Mouse (Mus musculus) E14TG2a.4 (cell line): ENCODE results near the gene Hectd4.
A peak's percentile ranks its signal among the peaks of the same experiment; 100 is the strongest.
"Not testable (repeated sequence)": the region's sequence is repeated elsewhere in the genome, so short reads cannot be mapped to it uniquely, and the experiment has no call there.

Experiments
- H3K27me3 ChIP-seq: 2 replicates; pipeline ENCODE4 v1.6.1; 2014; ENCODE audit warnings: low read length, control low read depth; ENCODE audit not compliant: insufficient read depth
- H3K36me3 ChIP-seq: 2 replicates; pipeline ENCODE4 v1.6.1; 2014; ENCODE audit warnings: low read length, control low read depth; ENCODE audit not compliant: insufficient read depth
- H3K4me1 ChIP-seq: replicated peaks from 2 replicates; pipeline ENCODE4 v1.6.1; 2014; ENCODE audit warnings: low read depth, low read length, control low read depth
- H3K4me3 ChIP-seq: replicated peaks from 2 replicates; pipeline ENCODE4 v1.5.1; 2014; ENCODE audit warnings: mild to moderate bottlenecking, low read length
- H3K9me3 ChIP-seq: 2 replicates; pipeline ENCODE4 v1.6.1; 2014; ENCODE audit warnings: low read length, control low read depth
- CTCF ChIP-seq: conservative IDR thresholded peaks from 2 replicates; pipeline ENCODE4 v1.5.1; 2014; ENCODE audit warnings: low read length
- NANOG ChIP-seq: IDR thresholded peaks from 2 replicates; pipeline ENCODE4 v1.6.1; 2014; ENCODE audit warnings: borderline replicate concordance, low read length, mixed read lengths
- POU5F1 ChIP-seq: IDR thresholded peaks from 2 replicates; pipeline ENCODE4 v1.6.1; 2014; ENCODE audit warnings: low read length, borderline replicate concordance

The Hectd4 gene

GRCm38 (mm10) chr5:121359229-121359628 lies 139.2 kb downstream of the Hectd4 start:
- no peak for TF ChIP-seq NANOG
- TF ChIP-seq CTCF: no peak
- TF ChIP-seq POU5F1: no peak
- no peak overlapping the region for H3K4me3 ChIP-seq
- H3K36me3 ChIP-seq: peaks cover 100% of the 10 kb centered on the region
- H3K9me3 ChIP-seq: no peaks in the 10 kb centered on the region
- H3K4me1 ChIP-seq: peaks cover 13% of the 10 kb centered on the region; the same call in 1 of the 2 replicates
- no peaks in the 10 kb centered on the region for H3K27me3 ChIP-seq

GRCm38 (mm10) chr5:121361696-121362095 lies 141.7 kb downstream of the Hectd4 start:
- TF ChIP-seq NANOG (no peak), POU5F1 (no peak), CTCF (no peak)
- no peaks in the 10 kb centered on the region for H3K9me3 ChIP-seq

GRCm38 (mm10) chr5:121363441-121363840 lies 143.4 kb downstream of the Hectd4 start:
- peaks cover 13% of the 10 kb centered on the region; the same call in 1 of the 2 replicates for H3K4me1 ChIP-seq
- H3K36me3 ChIP-seq: peaks cover 100% of the 10 kb centered on the region
- no peak for TF ChIP-seq CTCF
- no peak for TF ChIP-seq NANOG
- no peak for TF ChIP-seq POU5F1
- H3K9me3 ChIP-seq: no peaks in the 10 kb centered on the region
- H3K4me3 ChIP-seq: no peak overlapping the region
- H3K27me3 ChIP-seq: no peaks in the 10 kb centered on the region

More at GRCm38 (mm10) chr5:121361696-121362095, 141.7 kb downstream of the Hectd4 start:
- Histone ChIP-seq H3K4me1 (peaks cover 13% of the 10 kb centered on the region; the same call in 1 of the 2 replicates), H3K36me3 (peaks cover 100% of the 10 kb centered on the region), H3K27me3 (no peaks in the 10 kb centered on the region), H3K4me3 (no peak overlapping the region)

GRCm38 (mm10) chr5:121366449-121367225 lies 146.6 kb downstream of the Hectd4 start:
- no peaks in the 10 kb centered on the region for H3K9me3 ChIP-seq
- peaks cover 73% of the 10 kb centered on the region for H3K36me3 ChIP-seq
- H3K27me3 ChIP-seq: no peaks in the 10 kb centered on the region
- no peak overlapping the region for H3K4me3 ChIP-seq
- no peak for TF ChIP-seq NANOG
- TF ChIP-seq CTCF: no peak
- no peak for TF ChIP-seq POU5F1
- no peaks in the 10 kb centered on the region for H3K4me1 ChIP-seq

- H3K4me3 ChIP-seq: no peak overlapping the region
- H3K27me3 ChIP-seq: no peaks in the 10 kb centered on the region
- H3K9me3 ChIP-seq: no peaks in the 10 kb centered on the region
- H3K4me1 ChIP-seq: no peaks in the 10 kb centered on the region
- peaks cover 67% of the 10 kb centered on the region for H3K36me3 ChIP-seq
- no peak for TF ChIP-seq CTCF
Observed at GRCm38 (mm10) chr5:121367255-121367654, 147.2 kb downstream of the Hectd4 start.

GRCm38 (mm10) chr5:121371712-121372111 lies 151.7 kb downstream of the Hectd4 start:
- H3K27me3 ChIP-seq: no peaks in the 10 kb centered on the region
- no peak overlapping the region for H3K4me3 ChIP-seq
- no peaks in the 10 kb centered on the region for H3K9me3 ChIP-seq
- TF ChIP-seq NANOG: no peak
- no peak for TF ChIP-seq POU5F1
- no peak for TF ChIP-seq CTCF
- H3K4me1 ChIP-seq: no peaks in the 10 kb centered on the region
- H3K36me3 ChIP-seq: peaks cover 58% of the 10 kb centered on the region

- Histone ChIP-seq H3K9me3 (no peaks in the 10 kb centered on the region), H3K4me3 (no peak overlapping the region), H3K36me3 (peaks cover 54% of the 10 kb centered on the region), H3K27me3 (no peaks in the 10 kb centered on the region), H3K4me1 (no peaks in the 10 kb centered on the region)
- TF ChIP-seq CTCF (no peak), NANOG (no peak), POU5F1 (no peak)
Observed at GRCm38 (mm10) chr5:121374790-121375189, 154.8 kb downstream of the Hectd4 start.

- not testable (repeated sequence) for H3K4me3 ChIP-seq, H3K9me3 ChIP-seq, H3K4me1 ChIP-seq, H3K27me3 ChIP-seq
- H3K36me3 ChIP-seq: peaks cover 54% of the 10 kb centered on the region
- peak; percentile 39; the same call in 1 of the 2 replicates for TF ChIP-seq CTCF
Observed at GRCm38 (mm10) chr5:121376972-121377371, 157.0 kb downstream of the Hectd4 start.

- peaks cover 3% of the 10 kb centered on the region for H3K27me3 ChIP-seq
- H3K9me3 ChIP-seq: no peaks in the 10 kb centered on the region
- TF ChIP-seq CTCF: no peak
- no peak for TF ChIP-seq NANOG
- no peak for TF ChIP-seq POU5F1
- H3K4me3 ChIP-seq: no peak overlapping the region
- no peaks in the 10 kb centered on the region for H3K4me1 ChIP-seq
- peaks cover 39% of the 10 kb centered on the region for H3K36me3 ChIP-seq
Observed at GRCm38 (mm10) chr5:121378678-121379256, 158.7 kb downstream of the Hectd4 start.
